Mouse (Mus musculus) lung, postnatal 0 days (tissue): ENCODE data around the gene AI854703. TPM values are rescaled to one million over a fixed set of nuclear protein-coding genes. Genes with fewer than 3 reads are reported as not detected.

Experiments used
- ATAC-seq: fragments of 200-750 bp; cut with Nextera tagmentation; 2 replicates; pipeline ENCODE4 v1.8.0; 2017; ENCODE audit warnings: moderate library complexity
- DNase-seq: peaks from one replicate; pipeline ENCODE4 v3.0.0-alpha.2; 2016; ENCODE audit warnings: low spot score
- H3K27ac ChIP-seq: fragments of 300-500 bp; sonication (generic); 2 replicates; pipeline ENCODE4 v1.5.1; 2014; ENCODE audit warnings: antibody characterized with exemption, mild to moderate bottlenecking, low read length, mixed read lengths
- H3K27me3 ChIP-seq: fragments of 300-500 bp; sonication (generic); replicated peaks from 2 replicates; pipeline ENCODE4 v1.6.1; 2014; ENCODE audit warnings: low read length, mixed read lengths; ENCODE audit not compliant: insufficient read depth
- H3K36me3 ChIP-seq: fragments of 300-500 bp; sonication (generic); 2 replicates; pipeline ENCODE4 v1.6.1; 2014; ENCODE audit warnings: low read length, mixed read lengths; ENCODE audit not compliant: insufficient read depth
- H3K4me1 ChIP-seq: fragments of 300-500 bp; sonication (generic); 2 replicates; pipeline ENCODE4 v1.6.1; 2014; ENCODE audit warnings: antibody characterized with exemption, low read depth, low read length, mixed read lengths; ENCODE audit not compliant: insufficient read depth
- H3K4me2 ChIP-seq: fragments of 300-500 bp; sonication (generic); replicated peaks from 2 replicates; pipeline ENCODE4 v1.6.1; 2014; ENCODE audit warnings: low read depth, mild to moderate bottlenecking, low read length, moderate library complexity, mixed read lengths
- H3K4me3 ChIP-seq: fragments of 300-500 bp; sonication (generic); 2 replicates; pipeline ENCODE4 v1.5.1; 2014; ENCODE audit warnings: low read depth, low read length
- H3K9ac ChIP-seq: fragments of 300-500 bp; sonication (generic); replicated peaks from 2 replicates; pipeline ENCODE4 v1.6.1; 2014; ENCODE audit warnings: low read depth, mild to moderate bottlenecking
- H3K9me3 ChIP-seq: fragments of 300-500 bp; sonication (generic); 2 replicates; pipeline ENCODE4 v1.6.1; 2016; ENCODE audit warnings: low read length, mixed read lengths
- CTCF ChIP-seq: IDR thresholded peaks from 2 replicates; pipeline ENCODE4 v1.5.1; 2016; ENCODE audit warnings: antibody characterized with exemption, mild to moderate bottlenecking
- EP300 ChIP-seq: IDR thresholded peaks from 2 replicates; pipeline ENCODE4 v1.6.1; 2016; ENCODE audit warnings: antibody characterized with exemption, mild to moderate bottlenecking, control low read depth
- WGBS: fragments of 180-500 bp; shearing (Covaris S2); extraction: QIAGEN DNeasy Blood & Tissue Kit; methylation state at CpG from one replicate; pipeline ENCODE4 v1.1.7; 2014; 5-methylcytosine and 5-hydroxymethylcytosine counted together
- polyA plus RNA-seq: library from polyadenylated mRNA; unstranded; fragments of >200 nt; fragmentation: Nextera tagmentation; extraction: Ambion mirVana; gene quantifications from 2 replicates; pipeline ENCODE4 v1.2.1, GENCODE M21; 2015

AI854703 gene
- polyA plus RNA-seq, 1 experiment from 2014 or later, result 0.49 TPM

DNA sequence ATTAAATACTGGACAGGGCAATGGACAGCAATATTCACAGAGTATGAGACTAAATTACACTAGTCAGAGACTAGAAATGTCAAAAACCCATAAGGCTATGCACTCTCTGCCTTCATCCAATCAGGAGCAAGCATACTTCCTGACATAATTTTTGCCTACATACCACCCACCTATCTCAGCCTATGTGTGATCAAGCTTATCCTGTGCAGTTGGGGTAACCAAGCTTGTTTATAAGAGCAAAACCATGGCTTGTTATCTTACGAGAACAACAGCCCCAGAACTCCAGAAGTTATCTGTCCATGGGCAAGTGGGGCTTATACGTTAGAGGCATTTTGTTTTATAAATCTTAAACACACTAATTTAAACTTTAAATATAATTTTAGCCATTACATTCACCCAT is 8.5 kb downstream of the AI854703 start:
- Histone ChIP-seq H3K36me3 (no peaks in the 10 kb centered on the region), H3K9me3 (no peaks in the 10 kb centered on the region), H3K27ac (no peak overlapping the region), H3K4me2 (no peak overlapping the region), H3K9ac (no peak overlapping the region), H3K27me3 (no peaks in the 10 kb centered on the region), H3K4me3 (no peak overlapping the region), H3K4me1 (no peaks in the 10 kb centered on the region)
- DNase-seq (no peak), ATAC-seq (no peak)
- no peak for TF ChIP-seq CTCF
- no peak for TF ChIP-seq EP300
- WGBS, result 76% methylated on average over 2 of the region's 2 CpGs

DNA sequence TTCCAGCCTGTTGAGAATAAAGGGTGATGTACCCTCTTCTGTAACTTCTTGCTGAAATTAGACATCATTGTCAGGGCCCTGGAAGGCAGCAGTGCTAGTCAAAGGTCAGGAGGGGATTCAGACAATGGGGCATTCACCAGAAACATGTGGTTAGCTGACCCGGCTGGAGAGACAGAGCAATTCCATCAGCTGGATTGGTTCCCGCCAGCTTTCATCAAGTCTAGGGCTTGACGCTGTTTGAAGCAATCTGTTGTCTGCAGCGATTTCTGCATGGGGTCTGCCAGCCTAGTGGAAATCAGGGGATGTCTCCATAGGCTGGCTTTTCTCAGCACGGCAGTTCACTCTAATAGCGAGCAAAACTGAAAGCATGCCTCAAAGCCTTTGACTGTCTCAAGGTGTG is 10.0 kb downstream of the AI854703 start:
- Histone ChIP-seq H3K4me3 (no peak overlapping the region), H3K27me3 (no peaks in the 10 kb centered on the region), H3K4me2 (no peak overlapping the region), H3K27ac (no peak overlapping the region), H3K9ac (no peak overlapping the region), H3K36me3 (no peaks in the 10 kb centered on the region), H3K9me3 (no peaks in the 10 kb centered on the region), H3K4me1 (no peaks in the 10 kb centered on the region)
- 70% methylated on average over 6 of the region's 6 CpGs for whole genome bisulfite sequencing
- no peak for TF ChIP-seq EP300
- no peak for TF ChIP-seq CTCF
- no peak for DNase-seq
- no peak for ATAC-seq

DNA sequence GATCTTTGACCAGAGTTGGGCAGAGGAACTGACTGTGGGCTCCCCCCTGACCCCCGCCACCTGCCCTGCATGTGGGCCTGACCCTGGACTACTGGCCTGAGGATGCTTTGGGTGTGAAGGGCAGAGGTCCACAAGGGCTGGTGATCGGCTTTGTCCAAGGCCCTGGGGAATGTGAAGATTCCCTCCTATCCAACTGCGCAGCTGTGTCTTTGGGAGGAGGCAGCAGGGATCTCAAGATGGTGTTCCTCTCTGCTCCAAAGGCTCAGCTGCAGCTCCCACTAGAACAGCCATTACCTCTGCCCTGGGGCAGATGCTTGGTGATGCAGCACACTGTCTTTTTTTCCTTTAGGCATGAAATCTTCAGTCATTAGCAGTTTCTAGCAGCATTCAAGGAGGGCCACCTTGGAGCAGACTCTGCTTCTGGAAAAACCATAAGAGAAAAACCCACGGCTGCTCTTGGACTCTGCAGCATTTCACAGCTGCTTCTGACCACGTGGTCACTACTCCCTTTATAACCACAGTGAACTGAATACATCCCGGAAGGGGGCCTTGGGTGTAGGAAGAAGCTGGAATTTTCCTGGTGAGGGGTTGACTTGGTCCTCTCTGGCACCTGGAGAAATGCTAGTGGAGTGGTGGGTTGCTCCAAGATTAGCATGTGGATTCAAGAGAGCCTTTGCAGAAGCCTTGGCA is 11.4 kb downstream of the AI854703 start:
- H3K4me2 ChIP-seq, result no peak overlapping the region
- DNase-seq, result no peak
- no peaks in the 10 kb centered on the region for H3K4me1 ChIP-seq
- no peaks in the 10 kb centered on the region for H3K36me3 ChIP-seq
- H3K4me3 ChIP-seq, result no peak overlapping the region
- WGBS, result 66% methylated on average over 6 of the region's 6 CpGs
- H3K9me3 ChIP-seq, result no peaks in the 10 kb centered on the region
- no peak for ATAC-seq
- H3K27me3 ChIP-seq, result no peaks in the 10 kb centered on the region
- no peak overlapping the region for H3K27ac ChIP-seq
- H3K9ac ChIP-seq, result no peak overlapping the region
- no peak for TF ChIP-seq CTCF
- TF ChIP-seq EP300, result no peak

DNA sequence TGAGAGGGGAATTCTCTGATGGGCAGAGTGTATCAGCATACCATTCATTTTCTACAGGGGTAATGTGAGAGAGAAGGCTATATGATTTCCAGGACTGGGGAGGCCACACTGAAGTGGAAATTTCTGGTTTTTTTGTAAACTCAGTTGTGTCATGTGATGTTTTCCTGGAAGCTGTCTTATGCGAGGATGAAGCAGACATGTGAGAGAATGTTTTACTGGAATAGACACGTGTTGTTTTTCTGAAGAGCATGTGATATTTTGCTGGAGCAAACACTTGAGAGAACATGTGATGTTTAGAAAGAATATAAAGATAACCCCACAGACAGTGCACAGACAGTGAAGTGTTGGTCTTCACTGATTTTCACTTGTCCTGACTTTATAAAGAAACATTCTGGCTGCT is 12.0 kb downstream of the AI854703 start:
- ATAC-seq (no peak), DNase-seq (no peak)
- no peak overlapping the region for H3K4me3 ChIP-seq
- no peaks in the 10 kb centered on the region for H3K4me1 ChIP-seq
- H3K27me3 ChIP-seq, result no peaks in the 10 kb centered on the region
- TF ChIP-seq EP300 (no peak), CTCF (no peak)
- no peak overlapping the region for H3K4me2 ChIP-seq
- no peak overlapping the region for H3K9ac ChIP-seq
- H3K27ac ChIP-seq, result no peak overlapping the region
- no peaks in the 10 kb centered on the region for H3K9me3 ChIP-seq
- WGBS, result 40% methylated on average over 2 of the region's 2 CpGs
- no peaks in the 10 kb centered on the region for H3K36me3 ChIP-seq

DNA sequence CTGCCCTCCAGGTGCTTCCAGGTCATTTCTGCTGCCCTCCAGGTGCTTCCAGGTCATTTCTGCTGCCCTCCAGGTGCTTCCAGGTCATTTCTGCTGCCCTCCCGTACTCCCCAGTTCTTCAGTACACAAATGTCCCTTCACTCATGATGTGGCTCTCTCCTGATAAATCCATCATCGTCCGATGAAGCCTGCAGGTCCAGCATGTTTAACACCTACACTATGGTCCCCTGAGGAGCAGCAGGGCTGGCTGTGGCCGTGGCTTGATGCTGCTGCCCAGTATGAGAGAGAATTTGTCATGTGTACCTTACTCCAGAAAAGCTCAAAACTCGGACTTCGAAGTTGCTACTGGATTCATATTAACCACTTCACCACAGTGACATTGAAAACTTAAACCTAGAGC is 14.8 kb downstream of the AI854703 start:
- no peak for TF ChIP-seq EP300
- no peak overlapping the region for H3K27ac ChIP-seq
- no peaks in the 10 kb centered on the region for H3K27me3 ChIP-seq
- WGBS, result 71% methylated on average over 6 of the region's 6 CpGs
- H3K4me3 ChIP-seq, result no peak overlapping the region
- no peaks in the 10 kb centered on the region for H3K36me3 ChIP-seq
- no peak overlapping the region for H3K9ac ChIP-seq
- DNase-seq (no peak), ATAC-seq (no peak)
- H3K4me2 ChIP-seq, result no peak overlapping the region
- H3K9me3 ChIP-seq, result no peaks in the 10 kb centered on the region
- no peaks in the 10 kb centered on the region for H3K4me1 ChIP-seq

DNA sequence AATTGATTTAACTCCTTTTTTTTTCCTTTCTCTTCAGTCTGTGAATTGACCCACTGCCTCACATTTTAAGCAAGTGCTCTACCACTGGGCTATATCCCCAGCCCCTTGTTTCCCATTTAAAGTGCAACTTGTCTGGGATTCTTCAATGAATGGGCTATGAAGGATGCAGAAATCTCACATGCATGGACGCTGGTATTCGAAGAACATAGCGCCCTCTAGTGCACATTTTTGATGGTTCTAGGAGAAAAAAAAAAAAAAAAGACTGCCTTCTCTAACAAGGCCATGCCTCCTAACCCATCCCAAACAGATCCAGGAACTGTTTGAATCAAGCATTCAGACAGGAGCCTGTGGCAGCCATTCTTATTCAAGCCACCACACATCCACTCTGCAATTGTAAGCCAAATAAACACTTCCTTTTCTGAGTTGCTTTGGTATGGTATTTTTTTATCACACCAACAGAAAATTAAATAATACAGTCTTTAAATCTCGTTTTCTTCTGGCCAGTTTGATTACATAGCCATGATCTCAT is 16.3 kb downstream of the AI854703 start:
- no peaks in the 10 kb centered on the region for H3K27me3 ChIP-seq
- no peaks in the 10 kb centered on the region for H3K4me1 ChIP-seq
- no peak for TF ChIP-seq EP300
- TF ChIP-seq CTCF, result peak; percentile 75
- H3K4me3 ChIP-seq, result no peak overlapping the region
- DNase-seq, result peak; percentile 87
- H3K36me3 ChIP-seq, result no peaks in the 10 kb centered on the region
- no peak overlapping the region for H3K9ac ChIP-seq
- no peaks in the 10 kb centered on the region for H3K9me3 ChIP-seq
- WGBS, result 21% methylated on average over 4 of the region's 4 CpGs
- ATAC-seq, result no peak
- H3K27ac ChIP-seq, result no peak overlapping the region
- H3K4me2 ChIP-seq, result no peak overlapping the region
